Mouse (Mus musculus) forebrain, embryonic 12.5 days (tissue): ENCODE data around the gene Dcaf8. TPM values are rescaled to one million over a fixed set of nuclear protein-coding genes. Genes with fewer than 3 reads are reported as not detected.
"Not testable (repeated sequence)": the region's sequence is repeated elsewhere in the genome, so short reads cannot be mapped to it uniquely, and the experiment has no call there.

ENCODE experiments used
- ATAC-seq: fragments of 200-750 bp; cut with Nextera tagmentation; 2 replicates; pipeline ENCODE4 v1.8.0; 2017; ENCODE audit warnings: moderate TSS enrichment; ENCODE audit not compliant: low FRiP score
- H3K27ac ChIP-seq: fragments of 300-500 bp; sonication (generic); 2 replicates; pipeline ENCODE4 v1.5.1; 2016; ENCODE audit warnings: mild to moderate bottlenecking
- H3K27me3 ChIP-seq: fragments of 300-500 bp; sonication (generic); 2 replicates; pipeline ENCODE4 v1.6.1; 2016; ENCODE audit warnings: mild to moderate bottlenecking
- H3K36me3 ChIP-seq: fragments of 300-500 bp; sonication (generic); replicated peaks from 2 replicates; pipeline ENCODE4 v1.6.1; 2016; ENCODE audit warnings: mild to moderate bottlenecking
- H3K4me1 ChIP-seq: fragments of 300-500 bp; sonication (generic); 2 replicates; pipeline ENCODE4 v1.6.1; 2016
- H3K4me2 ChIP-seq: fragments of 300-500 bp; sonication (generic); 2 replicates; pipeline ENCODE4 v1.6.1; 2016; ENCODE audit warnings: mild to moderate bottlenecking, moderate library complexity
- H3K4me3 ChIP-seq: fragments of 300-500 bp; sonication (generic); replicated peaks from 2 replicates; pipeline ENCODE4 v1.5.1; 2016; ENCODE audit warnings: mild to moderate bottlenecking
- H3K9ac ChIP-seq: fragments of 300-500 bp; sonication (generic); 2 replicates; pipeline ENCODE4 v1.6.1; 2016; ENCODE audit warnings: mild to moderate bottlenecking
- H3K9me3 ChIP-seq: fragments of 300-500 bp; sonication (generic); 2 replicates; pipeline ENCODE4 v1.6.1; 2016
- WGBS: fragments of 180-500 bp; shearing (Covaris S2); methylation state at CpG from one replicate; pipeline ENCODE4 v1.1.7; 2016; 5-methylcytosine and 5-hydroxymethylcytosine counted together
- polyA plus RNA-seq: library from polyadenylated mRNA; unstranded; fragments of >200 nt; fragmentation: Nextera tagmentation; extraction: Ambion mirVana; gene quantifications from 2 replicates; pipeline ENCODE4 v1.2.1, GENCODE M21; 2016

Dcaf8 gene
- polyA plus RNA-seq, 1 experiment from 2014 or later = 143 TPM

DNA sequence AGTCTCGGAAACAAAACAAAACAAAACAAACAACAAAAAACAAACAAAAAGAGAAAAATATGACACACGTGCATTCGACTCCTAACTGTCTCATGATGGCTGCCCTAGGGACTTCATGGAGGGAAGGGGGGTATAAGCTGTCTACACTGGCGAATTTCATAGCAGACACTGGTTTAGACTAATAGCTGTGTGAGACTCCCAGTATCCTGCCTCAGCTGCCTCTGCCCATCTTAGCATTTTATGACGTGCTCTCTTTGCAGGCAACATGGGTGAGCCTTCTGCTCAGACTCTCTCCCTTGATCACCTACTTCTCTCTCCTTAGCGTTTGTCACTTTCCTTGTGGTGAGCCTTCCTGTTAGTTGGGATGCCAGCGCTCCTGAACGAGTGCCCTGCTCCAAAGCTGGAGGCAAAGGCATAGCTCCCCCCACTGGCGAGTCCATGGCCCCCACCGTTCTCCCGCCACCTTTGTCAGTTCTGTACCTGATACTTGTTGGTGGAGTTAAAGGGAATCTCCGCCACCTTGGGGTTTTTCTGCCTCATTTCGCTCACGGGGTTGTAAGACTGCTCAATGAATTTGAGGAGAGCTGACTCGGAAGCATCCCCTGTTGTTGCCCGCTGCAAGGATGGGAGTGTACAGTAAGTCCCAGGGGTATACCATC lies 95.8 kb downstream of the Dcaf8 start:
- H3K4me3 ChIP-seq = no peak overlapping the region; the same call in 1 of the 2 replicates
- no peaks in the 10 kb centered on the region for H3K9me3 ChIP-seq
- peak overlapping the region; percentile 81; the same call in 1 of the 2 replicates for H3K27ac ChIP-seq
- H3K9ac ChIP-seq = no peak overlapping the region
- ATAC-seq = 0 out of 2 replicates have a peak, but pooled peaks have one; percentile 5
- H3K36me3 ChIP-seq = no peaks in the 10 kb centered on the region
- peaks cover 12% of the 10 kb centered on the region for H3K27me3 ChIP-seq
- peak overlapping the region; percentile 6 for H3K4me2 ChIP-seq
- peaks cover 35% of the 10 kb centered on the region for H3K4me1 ChIP-seq
- 29% methylated on average over 16 of the region's 16 CpGs for WGBS

DNA sequence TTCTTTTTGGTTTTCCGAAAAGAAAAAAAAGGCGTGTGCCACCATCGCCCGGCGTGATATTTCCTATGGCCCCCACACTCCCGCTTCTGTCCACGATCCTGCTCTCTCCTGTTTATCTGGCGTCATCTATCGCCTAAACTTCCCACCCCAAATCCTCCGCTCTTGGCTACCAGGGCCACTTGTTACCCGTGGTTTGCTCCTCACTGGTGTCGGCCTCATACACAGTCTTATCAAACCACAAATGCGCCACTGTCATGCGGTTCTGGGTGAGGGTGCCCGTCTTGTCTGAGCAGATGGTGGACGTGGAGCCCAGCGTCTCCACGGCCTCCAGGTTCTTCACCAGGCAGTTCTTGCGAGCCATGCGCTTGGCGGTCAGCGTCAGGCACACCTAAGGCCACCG lies 96.8 kb downstream of the Dcaf8 start:
- not testable (repeated sequence) for H3K36me3 ChIP-seq, H3K27ac ChIP-seq, H3K9ac ChIP-seq, H3K9me3 ChIP-seq, H3K4me2 ChIP-seq, ATAC-seq
- peaks cover 35% of the 10 kb centered on the region for H3K4me1 ChIP-seq
- WGBS = 54% methylated on average over 23 of the region's 23 CpGs
- peak overlapping the region; percentile 4; the same call in 1 of the 2 replicates for H3K4me3 ChIP-seq
- peaks cover 12% of the 10 kb centered on the region for H3K27me3 ChIP-seq

Other genes with a start within 250 kb of the Dcaf8 start
- gene Slamf6, start 230.6 kb upstream of the Dcaf8 start, polyA plus RNA-seq = not detected in 2 replicates
- gene Vangl2, start 119.6 kb upstream of the Dcaf8 start, polyA plus RNA-seq = 61.9 and 63.2 TPM in 2 replicates
- 9.0 and 9.8 TPM in 2 replicates for gene Nhlh1, start 90.5 kb upstream of the Dcaf8 start, polyA plus RNA-seq
- 199 and 222 TPM in 2 replicates for gene Copa, start 65.6 kb upstream of the Dcaf8 start, polyA plus RNA-seq
- gene Ncstn, start 65.3 kb upstream of the Dcaf8 start, polyA plus RNA-seq = 107 and 111 TPM in 2 replicates
- gene Pex19, start 21.3 kb upstream of the Dcaf8 start, polyA plus RNA-seq = 157 and 162 TPM in 2 replicates
- gene Pea15a, start 58.7 kb downstream of the Dcaf8 start, polyA plus RNA-seq = 405 and 443 TPM in 2 replicates
- 1.6 and 2.3 TPM in 2 replicates for gene Casq1, start 71.8 kb downstream of the Dcaf8 start, polyA plus RNA-seq
- 0.05 and 0.06 TPM in 2 replicates for gene Atp1a4, start 110.3 kb downstream of the Dcaf8 start, polyA plus RNA-seq
- 122 and 127 TPM in 2 replicates for gene Igsf8, start 113.6 kb downstream of the Dcaf8 start, polyA plus RNA-seq
- 9.5 and 10.8 TPM in 2 replicates for gene Atp1a2, start 150.0 kb downstream of the Dcaf8 start, polyA plus RNA-seq
- gene Kcnj9, start 181.2 kb downstream of the Dcaf8 start, polyA plus RNA-seq = 2.5 and 2.8 TPM in 2 replicates
- 0.93 and 1.2 TPM in 2 replicates for gene Kcnj10, start 193.1 kb downstream of the Dcaf8 start, polyA plus RNA-seq
- 10.9 and 11.5 TPM in 2 replicates for gene Pigm, start 228.5 kb downstream of the Dcaf8 start, polyA plus RNA-seq